Mouse (Mus musculus): ENCODE measurements around the gene Mthfs. TPM values are rescaled to one million over a fixed set of nuclear protein-coding genes. Genes with fewer than 3 reads are reported as not detected.

The Mthfs gene
- total RNA-seq, 2 experiments from 2014 or later = 28.4 to 38.4 TPM

DNA sequence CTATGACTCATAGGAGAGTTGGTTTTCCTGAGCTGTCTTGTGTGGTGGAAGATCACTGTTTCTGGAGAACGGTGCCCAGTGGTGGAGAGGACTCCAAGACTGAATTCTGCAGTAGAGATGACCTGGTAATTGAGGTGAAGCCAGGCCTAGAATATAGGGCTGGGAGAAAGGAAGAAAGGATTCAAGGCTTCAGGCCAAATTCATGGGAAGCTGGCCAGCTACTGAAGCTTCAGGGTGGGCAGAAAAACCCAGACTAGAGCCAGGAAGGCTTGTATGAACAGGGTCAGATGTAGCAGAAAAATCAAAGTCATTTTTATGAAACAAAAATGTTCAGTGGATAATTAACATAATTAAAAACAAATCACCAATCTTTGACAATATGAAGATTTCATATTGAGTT, 163.3 kb downstream of the Mthfs start:
- intact Hi-C loops (cut with DNase I) = no loop called here
- no peak for DNase-seq (ENCODE audit: low spot score in 2 of 2)

GRCm38 (mm10) chr9:89374650-89375049, 164.2 kb downstream of the Mthfs start:
- intact Hi-C loops (cut with DNase I) = no loop called here
- no peak for DNase-seq (ENCODE audit: low spot score in 2 of 2)

DNA sequence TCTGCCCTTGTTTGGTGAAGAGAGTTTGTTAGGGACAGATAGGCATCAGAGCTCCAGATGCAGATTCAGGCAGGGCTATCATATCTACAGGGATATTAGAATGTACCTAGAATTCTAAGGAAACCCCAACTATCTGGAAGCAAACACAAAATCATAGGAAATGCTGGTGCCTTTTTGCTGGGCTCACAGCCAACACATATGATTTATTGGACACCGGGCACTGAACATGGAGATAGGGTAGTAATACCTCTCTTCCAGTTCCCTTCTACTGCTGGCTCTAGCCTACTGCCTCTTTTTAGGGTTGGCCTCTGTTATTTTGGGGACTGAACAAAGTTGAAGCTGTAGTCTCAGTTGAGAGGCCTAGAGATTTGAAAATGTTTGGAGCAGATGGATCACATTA, 192.6 kb downstream of the Mthfs start:
- intact Hi-C loops (cut with DNase I) = no loop called here
- no peak for DNase-seq (ENCODE audit: low spot score in 2 of 2)

Other genes with a start within 250 kb of the Mthfs start
- gene Trim43b, start 117.8 kb upstream of the Mthfs start, total RNA-seq (2021) = not detected
- under 1 TPM in 1 of 2 experiments, not detected in 1; 0.64 TPM for gene Bcl2a1b, start 11.5 kb upstream of the Mthfs start, total RNA-seq (2021)
- gene Gm29094, start 11.3 kb upstream of the Mthfs start, total RNA-seq (2021) = not detected